Mouse (Mus musculus) embryo, embryonic 10.5 days (tissue): Measurements from ENCODE around the gene Igsf11.
"Not testable (repeated sequence)": the region's sequence is repeated elsewhere in the genome, so short reads cannot be mapped to it uniquely, and the experiment has no call there.

Experiments
- DNase-seq: peaks from one replicate; pipeline ENCODE4 v3.0.0-alpha.2; 2015; ENCODE audit warnings: low spot score

The Igsf11 gene

DNA sequence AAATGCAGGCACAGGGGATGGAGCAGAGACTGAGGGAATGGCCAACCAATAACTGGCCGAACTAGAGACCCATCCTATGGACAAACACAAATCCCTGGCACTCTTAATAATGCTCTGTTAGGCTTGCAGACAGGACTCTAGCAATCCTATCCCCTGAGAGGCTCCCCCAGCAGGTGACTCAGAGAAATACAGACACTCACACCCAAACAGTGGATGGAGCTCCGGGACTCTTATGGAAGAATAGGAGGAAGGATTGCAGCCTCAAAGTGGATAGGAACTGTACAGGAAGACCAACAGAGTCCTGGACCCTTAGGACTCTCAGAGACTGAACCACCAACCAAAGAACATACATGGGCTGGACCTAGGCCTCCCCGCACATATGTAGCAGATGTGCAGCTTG is 91.4 kb downstream of the Igsf11 start:
- DNase-seq, result not testable (repeated sequence)

GRCm38 (mm10) chr16:38985411-38985810 is 92.9 kb downstream of the Igsf11 start:
- DNase-seq, result no peak

DNA sequence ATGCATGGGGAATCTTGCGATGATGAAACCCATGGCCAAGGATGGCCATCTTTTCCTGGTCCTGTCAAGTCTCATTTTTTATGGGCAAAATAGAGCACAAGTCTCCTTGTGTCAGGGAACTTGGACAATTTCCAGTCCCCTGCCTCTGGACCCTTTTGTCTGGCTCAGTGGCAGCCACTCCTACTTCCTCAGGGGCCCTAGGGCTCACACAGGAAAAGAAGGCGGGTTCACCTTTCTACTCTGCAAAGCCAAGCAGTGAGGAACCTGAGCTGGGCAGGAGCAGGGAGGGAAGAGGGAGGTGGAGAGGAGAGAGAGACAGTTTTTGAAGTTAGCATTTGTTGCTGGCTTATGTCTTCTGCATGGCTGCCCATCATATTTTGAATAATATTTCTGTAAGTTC is 93.9 kb downstream of the Igsf11 start:
- no peak for DNase-seq

GRCm38 (mm10) chr16:38993711-38994110 is 101.2 kb downstream of the Igsf11 start:
- DNase-seq, result no peak

- no peak for DNase-seq
Observed at GRCm38 (mm10) chr16:38998496-38999258, 106.2 kb downstream of the Igsf11 start.

GRCm38 (mm10) chr16:38999298-38999697 is 106.8 kb downstream of the Igsf11 start:
- no peak for DNase-seq

- no peak for DNase-seq
Observed at GRCm38 (mm10) chr16:39006978-39007377, 114.5 kb downstream of the Igsf11 start.

DNA sequence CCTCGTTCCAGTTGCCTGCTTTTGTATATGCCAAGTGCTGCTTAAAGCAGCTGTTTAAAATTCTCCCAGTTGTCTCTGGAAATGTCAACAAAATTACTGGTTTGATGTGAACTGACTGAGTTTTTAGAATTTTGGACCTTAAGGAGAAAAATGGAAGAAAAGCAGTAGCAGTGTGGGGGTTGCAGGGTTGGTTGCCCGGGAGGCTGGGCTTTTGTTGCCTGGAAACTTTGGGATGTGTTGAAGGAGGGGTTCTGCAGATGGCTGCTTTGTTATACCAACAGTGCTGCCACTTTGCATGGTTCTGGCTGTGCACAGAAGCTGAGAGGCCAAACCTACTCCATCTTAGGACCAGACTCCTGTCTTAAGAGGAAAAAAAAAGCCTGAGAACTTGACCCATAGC is 127.0 kb downstream of the Igsf11 start:
- no peak for DNase-seq

DNA sequence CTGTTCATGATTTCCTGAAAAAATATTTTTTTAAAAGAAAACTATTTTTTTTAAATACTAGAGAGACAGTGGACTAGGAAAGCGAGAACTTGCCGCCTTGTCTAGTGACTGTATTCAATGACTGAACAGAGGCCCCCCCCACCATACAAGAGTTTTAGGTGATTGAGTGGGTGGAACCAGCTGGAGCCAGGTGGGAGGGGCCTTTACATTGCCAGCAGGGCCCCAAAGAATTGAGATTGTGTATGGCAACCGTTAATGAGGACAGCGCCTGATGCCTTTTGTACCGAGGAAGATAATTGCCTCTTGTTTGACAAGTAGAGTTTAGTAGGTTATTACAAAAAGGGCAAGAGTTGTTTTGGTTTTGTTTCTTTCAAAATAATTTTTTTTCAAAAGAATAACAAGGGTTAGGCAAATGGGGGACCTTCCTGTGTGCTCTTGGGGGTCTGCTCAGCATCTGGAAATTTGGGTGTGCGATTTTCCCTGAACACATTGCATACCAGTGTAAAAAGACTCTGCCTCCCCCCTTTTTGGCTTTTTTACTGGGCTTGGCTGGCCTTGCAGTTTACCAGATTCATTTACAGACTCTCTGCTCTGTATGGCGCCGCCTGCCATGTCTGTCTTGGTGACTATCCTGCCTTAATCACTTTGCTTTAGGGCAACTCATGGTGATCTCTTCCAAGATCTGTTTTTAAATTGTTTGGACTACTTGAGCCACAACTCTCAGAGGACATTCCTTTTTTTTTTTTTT is 133.7 kb downstream of the Igsf11 start:
- peak; percentile 30 for DNase-seq

DNA sequence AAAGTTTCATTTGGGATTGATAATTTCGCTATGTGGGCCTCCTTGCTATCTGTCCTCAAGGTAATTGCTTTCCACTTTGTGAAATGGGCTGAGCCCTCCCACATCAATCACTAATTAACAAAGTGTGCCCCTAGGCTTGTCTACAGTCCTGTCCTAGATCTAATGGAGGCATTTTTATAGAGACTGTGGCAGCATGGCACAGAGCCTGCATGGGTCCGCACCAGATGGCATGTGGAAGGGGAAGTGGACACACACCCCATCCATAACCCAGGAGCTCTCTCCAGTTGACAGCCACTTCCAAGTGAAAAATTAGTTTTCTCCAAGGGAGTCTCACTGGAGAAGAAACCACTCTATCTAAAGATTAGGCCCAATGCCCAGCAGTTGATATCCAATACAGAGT is 138.9 kb downstream of the Igsf11 start:
- no peak for DNase-seq

GRCm38 (mm10) chr16:39037257-39037656 is 144.8 kb downstream of the Igsf11 start:
- DNase-seq, result no peak

- peak; percentile 61 for DNase-seq
Observed at GRCm38 (mm10) chr16:39044381-39044780, 151.9 kb downstream of the Igsf11 start.

DNA sequence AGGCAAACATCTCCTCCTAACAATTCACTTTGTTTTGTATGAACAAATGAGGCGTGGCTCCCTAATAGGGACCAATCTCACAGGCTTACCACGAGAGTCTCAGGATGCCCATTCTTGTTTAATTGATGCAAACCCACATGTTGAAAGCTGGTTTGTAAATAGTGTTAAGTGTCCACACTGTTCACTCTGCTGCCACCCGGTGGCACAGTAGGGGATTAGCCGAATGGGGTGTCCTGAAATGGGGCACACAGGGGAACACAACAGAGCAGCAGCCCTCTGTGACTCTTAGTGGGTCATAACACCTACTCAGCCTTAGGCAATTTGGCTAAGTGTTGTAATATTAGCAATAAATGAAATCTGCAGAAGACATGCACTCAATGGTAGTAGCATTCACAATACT is 156.4 kb downstream of the Igsf11 start:
- peak; percentile 77 for DNase-seq

GRCm38 (mm10) chr16:39052971-39053370 is 160.5 kb downstream of the Igsf11 start:
- peak; percentile 88 for DNase-seq

GRCm38 (mm10) chr16:39053779-39054178 is 161.3 kb downstream of the Igsf11 start:
- DNase-seq, result no peak

- DNase-seq, result peak; percentile 79
Observed at GRCm38 (mm10) chr16:39056061-39056460, 163.6 kb downstream of the Igsf11 start.

GRCm38 (mm10) chr16:39056961-39057360 is 164.5 kb downstream of the Igsf11 start:
- no peak for DNase-seq

- DNase-seq, result no peak
Observed at GRCm38 (mm10) chr16:39058869-39059268, 166.4 kb downstream of the Igsf11 start.

DNA sequence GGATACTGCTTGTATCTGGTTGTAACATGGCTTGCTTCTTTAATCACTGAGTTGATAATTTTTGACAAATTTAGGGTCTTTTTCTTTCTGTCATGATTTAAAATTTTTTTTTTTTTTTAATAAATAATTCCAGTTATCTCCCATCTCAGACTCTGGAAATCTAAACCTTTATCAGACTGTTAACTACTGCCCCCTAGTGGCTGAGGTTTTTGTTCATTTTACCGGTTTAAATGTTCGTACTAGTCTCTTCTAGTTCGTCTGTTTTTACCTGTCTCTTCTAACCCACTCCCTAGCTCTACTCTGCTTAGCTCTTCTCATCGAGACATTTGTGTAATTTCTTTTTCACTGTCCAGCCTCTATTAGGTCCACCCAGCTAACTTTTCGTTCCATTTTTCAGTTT is 170.1 kb downstream of the Igsf11 start:
- DNase-seq, result peak; percentile 85

DNA sequence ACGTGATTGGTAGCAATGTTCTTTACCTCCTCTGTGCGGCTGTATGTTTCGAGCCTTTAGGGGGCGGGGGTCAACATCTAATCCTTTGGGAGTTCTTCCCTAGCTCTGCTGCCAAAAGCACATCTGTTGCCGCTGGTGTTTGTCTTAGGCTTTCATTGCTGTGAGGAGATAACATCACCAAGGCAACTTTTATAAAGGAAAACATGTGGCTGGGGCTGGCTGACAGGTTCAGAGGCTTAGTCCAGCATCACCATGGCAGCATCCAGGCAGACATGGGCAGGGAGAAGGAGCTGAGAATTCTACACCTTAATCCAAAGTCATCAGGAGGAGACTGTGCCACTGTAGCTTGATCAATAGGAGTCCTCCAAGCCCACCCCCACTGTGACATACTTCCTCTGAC is 173.1 kb downstream of the Igsf11 start:
- DNase-seq, result peak; percentile 22

- no peak for DNase-seq
Observed at GRCm38 (mm10) chr16:39071431-39071830, 179.0 kb downstream of the Igsf11 start.
